Mouse (Mus musculus): ENCODE data around the gene Gm28308. TPM values are rescaled to one million over a fixed set of nuclear protein-coding genes. Genes with fewer than 3 reads are reported as not detected.
A peak's percentile ranks its signal among the peaks of the same experiment; 100 is the strongest.

Gm28308 gene
- polyA plus RNA-seq, 1 experiment: 0.78 TPM

GRCm38 (mm10) chr6:52217895-52218642 is 4.9 kb upstream of the Gm28308 start:
- no peaks in the 10 kb centered on the region for H3K36me3 ChIP-seq (ENCODE audit: control insufficient read depth, insufficient read depth, low read length)
- H3K27me3 ChIP-seq (replicated peaks; ENCODE audit: control insufficient read depth, insufficient read depth, low read length): no peaks in the 10 kb centered on the region
- peak overlapping the region; percentile 98 for H3K27ac ChIP-seq (ENCODE audit: insufficient read depth, low read depth, low read length)
- peak; percentile 59 for DNase-seq
- 0 out of 2 replicates have a peak, but pooled peaks cover 12% of the 10 kb centered on the region for H3K4me1 ChIP-seq (ENCODE audit: control insufficient read depth, insufficient read depth, low read length)
- 20% methylated on average over 23 of the region's 23 CpGs for WGBS
- H3K4me3 ChIP-seq (ENCODE audit: insufficient read depth, low read depth, low read length): peak overlapping the region; percentile 85
- TF ChIP-seq POLR2A (IDR thresholded peaks at IDR 0.05; ENCODE audit: low read depth, low read length) (no peak), CTCF (conservative IDR thresholded peaks at IDR 0.05; ENCODE audit: insufficient read depth, insufficient read length, low read depth, low read length) (no peak)

DNA sequence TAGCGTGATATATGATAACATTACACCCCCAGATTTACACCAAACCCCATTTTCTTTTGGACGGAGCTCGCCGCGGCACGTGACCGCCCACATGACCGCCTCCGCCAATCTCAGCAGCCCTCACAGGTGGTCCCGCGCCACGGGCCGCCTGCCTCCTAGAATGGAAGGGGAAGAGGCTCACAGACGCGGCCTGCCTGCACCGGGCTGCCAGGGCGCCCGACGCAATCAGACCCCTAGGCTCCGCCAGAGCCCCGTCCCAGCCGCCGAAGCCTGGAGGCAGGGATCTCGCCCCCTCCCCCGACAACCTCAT is 4.3 kb upstream of the Gm28308 start:
- Histone ChIP-seq H3K4me3 (ENCODE audit: insufficient read depth, low read depth, low read length) (peak overlapping the region; percentile 85), H3K27ac (ENCODE audit: insufficient read depth, low read depth, low read length) (peak overlapping the region; percentile 98), H3K4me1 (ENCODE audit: control insufficient read depth, insufficient read depth, low read length) (0 out of 2 replicates have a peak, but pooled peaks cover 12% of the 10 kb centered on the region), H3K27me3 (replicated peaks; ENCODE audit: control insufficient read depth, insufficient read depth, low read length) (no peaks in the 10 kb centered on the region), H3K36me3 (ENCODE audit: control insufficient read depth, insufficient read depth, low read length) (no peaks in the 10 kb centered on the region)
- 1% methylated on average over 25 of the region's 25 CpGs for WGBS
- TF ChIP-seq POLR2A (IDR thresholded peaks at IDR 0.05; ENCODE audit: low read depth, low read length): peak; percentile 80
- TF ChIP-seq CTCF (conservative IDR thresholded peaks at IDR 0.05; ENCODE audit: insufficient read depth, insufficient read length, low read depth, low read length): no peak
- peak; percentile 96 for DNase-seq

- Histone ChIP-seq H3K4me1 (ENCODE audit: control insufficient read depth, insufficient read depth, low read length) (0 out of 2 replicates have a peak, but pooled peaks cover 12% of the 10 kb centered on the region), H3K4me3 (ENCODE audit: insufficient read depth, low read depth, low read length) (peak overlapping the region; percentile 85), H3K27me3 (replicated peaks; ENCODE audit: control insufficient read depth, insufficient read depth, low read length) (no peaks in the 10 kb centered on the region), H3K27ac (ENCODE audit: insufficient read depth, low read depth, low read length) (peak overlapping the region; percentile 94), H3K36me3 (ENCODE audit: control insufficient read depth, insufficient read depth, low read length) (no peaks in the 10 kb centered on the region)
- WGBS: 1% methylated on average over 60 of the region's 60 CpGs
- TF ChIP-seq CTCF (conservative IDR thresholded peaks at IDR 0.05; ENCODE audit: insufficient read depth, insufficient read length, low read depth, low read length): no peak
- peak; percentile 70 for DNase-seq
These were observed 3.7 kb upstream of the Gm28308 start for GRCm38 (mm10) chr6:52216691-52217458.

DNA sequence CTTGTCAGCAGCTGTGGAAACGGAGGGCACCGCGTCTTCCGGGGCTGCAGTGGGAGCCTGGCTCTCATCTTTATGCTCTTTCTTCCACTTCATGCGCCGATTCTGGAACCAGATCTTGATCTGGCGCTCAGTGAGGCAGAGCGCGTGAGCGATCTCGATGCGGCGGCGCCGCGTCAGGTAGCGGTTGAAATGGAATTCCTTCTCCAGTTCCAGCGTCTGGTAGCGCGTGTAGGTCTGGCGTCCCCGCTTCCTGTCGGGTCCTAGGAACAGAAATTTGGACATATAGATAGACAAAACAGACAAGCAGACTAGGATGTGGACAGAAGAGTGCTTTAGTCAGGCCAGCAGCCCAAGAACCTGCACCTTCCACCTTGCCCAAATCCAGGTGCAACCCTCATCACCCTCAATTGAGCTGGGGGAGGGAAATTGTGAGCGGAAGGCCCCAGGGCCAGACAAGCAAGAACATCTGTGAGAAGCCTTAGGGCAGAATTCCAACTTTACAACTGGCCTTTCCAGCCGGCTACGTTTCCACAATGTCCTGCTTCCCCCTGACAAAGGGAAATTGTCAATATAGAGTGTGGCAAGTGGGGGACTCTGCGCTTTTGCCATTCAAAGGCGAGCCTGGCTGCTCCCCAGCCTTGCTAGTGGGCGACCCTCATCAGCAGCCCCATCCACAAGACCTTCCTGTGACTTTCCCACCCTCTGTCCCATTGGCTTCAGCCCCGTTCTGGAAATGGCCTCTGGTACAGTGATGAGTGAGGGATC is 2.8 kb upstream of the Gm28308 start:
- Histone ChIP-seq H3K4me3 (ENCODE audit: insufficient read depth, low read depth, low read length) (peak overlapping the region; percentile 55), H3K27ac (ENCODE audit: insufficient read depth, low read depth, low read length) (peak overlapping the region; percentile 94), H3K27me3 (replicated peaks; ENCODE audit: control insufficient read depth, insufficient read depth, low read length) (no peaks in the 10 kb centered on the region), H3K36me3 (ENCODE audit: control insufficient read depth, insufficient read depth, low read length) (no peaks in the 10 kb centered on the region), H3K4me1 (ENCODE audit: control insufficient read depth, insufficient read depth, low read length) (0 out of 2 replicates have a peak, but pooled peaks cover 12% of the 10 kb centered on the region)
- no peak for TF ChIP-seq CTCF (conservative IDR thresholded peaks at IDR 0.05; ENCODE audit: insufficient read depth, insufficient read length, low read depth, low read length)
- no peak for TF ChIP-seq POLR2A (IDR thresholded peaks at IDR 0.05; ENCODE audit: low read depth, low read length)
- peak; percentile 64 for DNase-seq
- WGBS: 16% methylated on average over 30 of the region's 30 CpGs

DNA sequence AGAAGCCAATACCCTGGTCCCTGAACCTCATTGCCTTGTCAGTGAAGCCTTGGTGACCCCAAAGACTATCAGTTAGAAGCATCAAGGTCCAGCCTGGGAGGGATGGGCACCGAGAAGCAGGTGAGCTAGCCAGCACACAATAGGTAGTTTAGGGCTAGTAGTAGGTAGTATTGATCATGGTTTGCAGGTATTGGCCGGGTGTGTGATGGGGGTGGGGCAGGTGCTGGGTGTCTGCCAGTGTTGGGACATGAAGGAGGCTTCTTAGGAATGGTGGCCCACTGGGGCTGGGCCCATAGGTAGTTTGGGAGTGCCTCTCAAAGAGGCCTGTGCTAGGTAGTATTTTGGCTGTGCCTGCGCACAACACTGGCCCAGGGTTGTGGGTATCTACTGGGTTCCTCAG is 1.9 kb upstream of the Gm28308 start:
- DNase-seq: peak; percentile 24
- Histone ChIP-seq H3K4me3 (ENCODE audit: insufficient read depth, low read depth, low read length) (no peak overlapping the region), H3K27ac (ENCODE audit: insufficient read depth, low read depth, low read length) (peak overlapping the region; percentile 29; the same call in 1 of the 2 replicates), H3K4me1 (ENCODE audit: control insufficient read depth, insufficient read depth, low read length) (0 out of 2 replicates have a peak, but pooled peaks cover 14% of the 10 kb centered on the region), H3K36me3 (ENCODE audit: control insufficient read depth, insufficient read depth, low read length) (no peaks in the 10 kb centered on the region), H3K27me3 (replicated peaks; ENCODE audit: control insufficient read depth, insufficient read depth, low read length) (no peaks in the 10 kb centered on the region)
- no peak for TF ChIP-seq CTCF (conservative IDR thresholded peaks at IDR 0.05; ENCODE audit: insufficient read depth, insufficient read length, low read depth, low read length)
- TF ChIP-seq POLR2A (IDR thresholded peaks at IDR 0.05; ENCODE audit: low read depth, low read length): no peak
- 66% methylated on average over 3 of the region's 3 CpGs for WGBS

DNA sequence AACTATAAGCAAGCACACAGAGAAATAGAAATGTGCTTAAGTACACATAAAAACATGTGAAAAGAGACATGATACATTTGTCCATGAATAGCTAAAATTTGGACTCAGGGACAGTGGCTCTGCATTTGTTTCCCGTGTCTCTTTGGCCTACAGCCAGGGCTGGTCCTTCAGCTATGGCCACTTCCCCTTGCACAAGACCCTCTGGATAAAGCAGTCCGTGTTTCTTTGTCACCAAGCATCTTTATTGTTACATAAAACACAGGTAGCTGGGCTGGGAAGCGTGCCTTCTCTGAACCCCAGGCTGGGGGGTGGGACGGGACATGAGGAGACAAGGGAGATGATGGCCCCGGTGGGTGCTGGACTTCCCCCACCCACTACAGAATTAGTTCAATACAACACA is 1.1 kb upstream of the Gm28308 start:
- Histone ChIP-seq H3K27me3 (replicated peaks; ENCODE audit: control insufficient read depth, insufficient read depth, low read length) (no peaks in the 10 kb centered on the region), H3K36me3 (ENCODE audit: control insufficient read depth, insufficient read depth, low read length) (no peaks in the 10 kb centered on the region), H3K27ac (ENCODE audit: insufficient read depth, low read depth, low read length) (peak overlapping the region; percentile 40; the same call in 1 of the 2 replicates), H3K4me3 (ENCODE audit: insufficient read depth, low read depth, low read length) (no peak overlapping the region), H3K4me1 (ENCODE audit: control insufficient read depth, insufficient read depth, low read length) (peaks cover 20% of the 10 kb centered on the region)
- DNase-seq: peak; percentile 41
- WGBS: 43% methylated on average over 5 of the region's 5 CpGs
- TF ChIP-seq CTCF (conservative IDR thresholded peaks at IDR 0.05; ENCODE audit: insufficient read depth, insufficient read length, low read depth, low read length) (no peak), POLR2A (IDR thresholded peaks at IDR 0.05; ENCODE audit: low read depth, low read length) (no peak)

Measured in kidney, adult 2 months (tissue).